Mouse (Mus musculus): ENCODE measurements at regions not wholly inside any gene's neighbourhood (a gene's known extent, or its start where the extent isn't known, plus 50 kb on each side); places are given as distances from the start of the nearest gene placed in this dataset.
A peak's percentile ranks its signal among the peaks of the same experiment; 100 is the strongest.

- no peak overlapping the region for H3K4me3 ChIP-seq
- no peak for ATAC-seq (ENCODE audit: borderline replicate concordance, extremely low read depth, low FRiP score, low TSS enrichment)
- H3K4me2 ChIP-seq: no peak overlapping the region
- H3K27me3 ChIP-seq: no peaks in the 10 kb centered on the region
- H3K9me3 ChIP-seq: no peaks in the 10 kb centered on the region
- H3K9ac ChIP-seq: no peak overlapping the region
- H3K27ac ChIP-seq: no peak overlapping the region
- H3K4me1 ChIP-seq: no peaks in the 10 kb centered on the region
- H3K36me3 ChIP-seq: no peaks in the 10 kb centered on the region
- 63% methylated on average over 4 of the region's 4 CpGs for WGBS
Observed at GRCm38 (mm10) chr2:142560896-142561500, 340.3 kb downstream of the Kif16b start.

- no peaks in the 10 kb centered on the region for H3K27me3 ChIP-seq
- no peak for ATAC-seq (ENCODE audit: borderline replicate concordance, extremely low read depth, low FRiP score, low TSS enrichment)
- H3K4me1 ChIP-seq: no peaks in the 10 kb centered on the region
- WGBS: 78% methylated on average over 3 of the region's 3 CpGs
- H3K4me3 ChIP-seq: no peak overlapping the region
- no peaks in the 10 kb centered on the region for H3K36me3 ChIP-seq
- no peak overlapping the region for H3K4me2 ChIP-seq
- no peak overlapping the region for H3K9ac ChIP-seq
- H3K27ac ChIP-seq: no peak overlapping the region
- no peaks in the 10 kb centered on the region for H3K9me3 ChIP-seq
Observed at GRCm38 (mm10) chr2:142560400-142560799, 340.9 kb downstream of the Kif16b start.

- Histone ChIP-seq H3K36me3 (no peaks in the 10 kb centered on the region), H3K4me3 (no peak overlapping the region), H3K9me3 (no peaks in the 10 kb centered on the region), H3K27ac (no peak overlapping the region), H3K9ac (no peak overlapping the region), H3K4me2 (no peak overlapping the region), H3K27me3 (no peaks in the 10 kb centered on the region), H3K4me1 (no peaks in the 10 kb centered on the region)
- no peak for ATAC-seq (ENCODE audit: borderline replicate concordance, extremely low read depth, low FRiP score, low TSS enrichment)
Observed at GRCm38 (mm10) chr2:142559946-142560345, 341.4 kb downstream of the Kif16b start.

- 63% methylated on average over 2 of the region's 2 CpGs for WGBS
- Histone ChIP-seq H3K27me3 (no peaks in the 10 kb centered on the region), H3K27ac (no peak overlapping the region), H3K36me3 (no peaks in the 10 kb centered on the region), H3K4me2 (no peak overlapping the region), H3K4me3 (no peak overlapping the region), H3K9me3 (no peaks in the 10 kb centered on the region), H3K9ac (no peak overlapping the region), H3K4me1 (no peaks in the 10 kb centered on the region)
- no peak for ATAC-seq (ENCODE audit: borderline replicate concordance, extremely low read depth, low FRiP score, low TSS enrichment)
Observed at GRCm38 (mm10) chr2:142554851-142555250, 346.5 kb downstream of the Kif16b start.

GRCm38 (mm10) chr2:142551690-142552089, 349.6 kb downstream of the Kif16b start:
- no peaks in the 10 kb centered on the region for H3K4me1 ChIP-seq
- H3K4me3 ChIP-seq: no peak overlapping the region
- H3K27me3 ChIP-seq: no peaks in the 10 kb centered on the region
- no peaks in the 10 kb centered on the region for H3K9me3 ChIP-seq
- WGBS: 76% methylated on average over 3 of the region's 3 CpGs
- H3K27ac ChIP-seq: no peak overlapping the region
- H3K9ac ChIP-seq: no peak overlapping the region
- ATAC-seq (ENCODE audit: borderline replicate concordance, extremely low read depth, low FRiP score, low TSS enrichment): no peak
- H3K36me3 ChIP-seq: no peaks in the 10 kb centered on the region
- H3K4me2 ChIP-seq: no peak overlapping the region

GRCm38 (mm10) chr2:142548766-142549165, 352.6 kb downstream of the Kif16b start:
- Histone ChIP-seq H3K36me3 (no peaks in the 10 kb centered on the region), H3K27ac (no peak overlapping the region), H3K4me3 (no peak overlapping the region), H3K9me3 (no peaks in the 10 kb centered on the region), H3K9ac (no peak overlapping the region), H3K27me3 (no peaks in the 10 kb centered on the region), H3K4me1 (no peaks in the 10 kb centered on the region), H3K4me2 (no peak overlapping the region)
- WGBS: 79% methylated on average over 4 of the region's 4 CpGs
- no peak for ATAC-seq (ENCODE audit: borderline replicate concordance, extremely low read depth, low FRiP score, low TSS enrichment)

- Histone ChIP-seq H3K27me3 (no peaks in the 10 kb centered on the region), H3K27ac (no peak overlapping the region), H3K36me3 (no peaks in the 10 kb centered on the region), H3K4me1 (no peaks in the 10 kb centered on the region), H3K4me2 (no peak overlapping the region), H3K9me3 (no peaks in the 10 kb centered on the region), H3K4me3 (no peak overlapping the region), H3K9ac (no peak overlapping the region)
- ATAC-seq (ENCODE audit: borderline replicate concordance, extremely low read depth, low FRiP score, low TSS enrichment): peak; percentile 62
- WGBS: 40% methylated on average over 6 of the region's 6 CpGs
Observed at GRCm38 (mm10) chr2:142544937-142545336, 356.4 kb downstream of the Kif16b start.

- Histone ChIP-seq H3K4me1 (no peaks in the 10 kb centered on the region), H3K4me2 (no peak overlapping the region), H3K27ac (no peak overlapping the region), H3K4me3 (no peak overlapping the region), H3K27me3 (no peaks in the 10 kb centered on the region), H3K9ac (no peak overlapping the region), H3K36me3 (no peaks in the 10 kb centered on the region), H3K9me3 (no peaks in the 10 kb centered on the region)
- ATAC-seq (ENCODE audit: borderline replicate concordance, extremely low read depth, low FRiP score, low TSS enrichment): peak; percentile 48; the same call in 1 of the 2 replicates
- 37% methylated on average over 1 of the region's 1 CpGs for WGBS
Observed at GRCm38 (mm10) chr2:142539980-142540379, 361.4 kb downstream of the Kif16b start.

- 87% methylated on average over 8 of the region's 8 CpGs for WGBS
- Histone ChIP-seq H3K4me1 (no peaks in the 10 kb centered on the region), H3K36me3 (no peaks in the 10 kb centered on the region), H3K27me3 (no peaks in the 10 kb centered on the region), H3K27ac (no peak overlapping the region), H3K4me3 (no peak overlapping the region), H3K4me2 (no peak overlapping the region), H3K9me3 (no peaks in the 10 kb centered on the region), H3K9ac (no peak overlapping the region)
- no peak for ATAC-seq (ENCODE audit: borderline replicate concordance, extremely low read depth, low FRiP score, low TSS enrichment)
Observed at GRCm38 (mm10) chr2:142533555-142533954, 367.8 kb downstream of the Kif16b start.

- WGBS: 85% methylated on average over 5 of the region's 5 CpGs
- H3K9me3 ChIP-seq: no peaks in the 10 kb centered on the region
- no peaks in the 10 kb centered on the region for H3K4me1 ChIP-seq
- H3K9ac ChIP-seq: no peak overlapping the region
- no peak for ATAC-seq (ENCODE audit: borderline replicate concordance, extremely low read depth, low FRiP score, low TSS enrichment)
- no peak overlapping the region for H3K27ac ChIP-seq
- H3K4me2 ChIP-seq: no peak overlapping the region
- no peaks in the 10 kb centered on the region for H3K36me3 ChIP-seq
- H3K4me3 ChIP-seq: no peak overlapping the region
- H3K27me3 ChIP-seq: no peaks in the 10 kb centered on the region
Observed at GRCm38 (mm10) chr2:142522471-142522870, 378.9 kb downstream of the Kif16b start.

GRCm38 (mm10) chr2:142517731-142518130, 383.6 kb downstream of the Kif16b start:
- H3K4me3 ChIP-seq: no peak overlapping the region
- H3K36me3 ChIP-seq: no peaks in the 10 kb centered on the region
- H3K9me3 ChIP-seq: no peaks in the 10 kb centered on the region
- no peak overlapping the region for H3K4me2 ChIP-seq
- 69% methylated on average over 3 of the region's 3 CpGs for WGBS
- H3K9ac ChIP-seq: no peak overlapping the region
- H3K27ac ChIP-seq: no peak overlapping the region
- no peak for ATAC-seq (ENCODE audit: borderline replicate concordance, extremely low read depth, low FRiP score, low TSS enrichment)
- H3K4me1 ChIP-seq: no peaks in the 10 kb centered on the region
- no peaks in the 10 kb centered on the region for H3K27me3 ChIP-seq

- no peaks in the 10 kb centered on the region for H3K9me3 ChIP-seq
- ATAC-seq (ENCODE audit: borderline replicate concordance, extremely low read depth, low FRiP score, low TSS enrichment): no peak
- no peak overlapping the region for H3K9ac ChIP-seq
- no peak overlapping the region for H3K4me3 ChIP-seq
- H3K27me3 ChIP-seq: no peaks in the 10 kb centered on the region
- no peaks in the 10 kb centered on the region for H3K36me3 ChIP-seq
- no peak overlapping the region for H3K4me2 ChIP-seq
- H3K4me1 ChIP-seq: no peaks in the 10 kb centered on the region
- H3K27ac ChIP-seq: no peak overlapping the region
- WGBS: 79% methylated on average over 1 of the region's 1 CpGs
Observed at GRCm38 (mm10) chr2:142505216-142505615, 396.1 kb downstream of the Kif16b start.
